Mouse (Mus musculus) hindbrain, embryonic 14.5 days (tissue): ENCODE measurements around the gene Cracr2a. TPM values are rescaled to one million over a fixed set of nuclear protein-coding genes. Genes with fewer than 3 reads are reported as not detected.

Experiments
- ATAC-seq: fragments of 200-750 bp; cut with Nextera tagmentation; 2 replicates; pipeline ENCODE4 v1.8.0; 2017; ENCODE audit warnings: moderate number of reproducible peaks, mild to moderate bottlenecking, moderate TSS enrichment, moderate library complexity; ENCODE audit not compliant: low FRiP score
- DNase-seq: peaks from one replicate; pipeline ENCODE4 v3.0.0-alpha.2; 2015; ENCODE audit warnings: low spot score
- H3K27ac ChIP-seq: fragments of 300-500 bp; sonication (generic); 2 replicates; pipeline ENCODE4 v1.5.1; 2014; ENCODE audit warnings: mild to moderate bottlenecking, moderate library complexity
- H3K27me3 ChIP-seq: fragments of 300-500 bp; sonication (generic); 2 replicates; pipeline ENCODE4 v1.6.1; 2014; ENCODE audit warnings: mild to moderate bottlenecking, low read length, mixed read lengths; ENCODE audit not compliant: control insufficient read depth, insufficient read depth
- H3K36me3 ChIP-seq: fragments of 300-500 bp; sonication (generic); replicated peaks from 2 replicates; pipeline ENCODE4 v1.6.1; 2014; ENCODE audit not compliant: control insufficient read depth, insufficient read depth
- H3K4me1 ChIP-seq: fragments of 300-500 bp; sonication (generic); replicated peaks from 2 replicates; pipeline ENCODE4 v1.6.1; 2014; ENCODE audit warnings: antibody characterized with exemption, low read length, mixed read lengths; ENCODE audit not compliant: control insufficient read depth, insufficient read depth
- H3K4me2 ChIP-seq: fragments of 300-500 bp; sonication (generic); replicated peaks from 2 replicates; pipeline ENCODE4 v1.6.1; 2014; ENCODE audit warnings: mild to moderate bottlenecking, moderate library complexity
- H3K4me3 ChIP-seq: fragments of 300-500 bp; sonication (generic); replicated peaks from 2 replicates; pipeline ENCODE4 v1.5.1; 2014; ENCODE audit warnings: mild to moderate bottlenecking, low read length
- H3K9ac ChIP-seq: fragments of 300-500 bp; sonication (generic); 2 replicates; pipeline ENCODE4 v1.6.1; 2014
- H3K9me3 ChIP-seq: fragments of 300-500 bp; sonication (generic); 2 replicates; pipeline ENCODE4 v1.6.1; 2016; ENCODE audit warnings: low read length; ENCODE audit not compliant: control insufficient read depth
- WGBS: fragments of 180-500 bp; shearing (Covaris S2); extraction: QIAGEN DNeasy Blood & Tissue Kit; methylation state at CpG from one replicate; pipeline ENCODE4 v1.1.7; 2014; 5-methylcytosine and 5-hydroxymethylcytosine counted together
- polyA plus RNA-seq: library from polyadenylated mRNA; unstranded; fragments of >200 nt; fragmentation: Nextera tagmentation; extraction: Ambion mirVana; gene quantifications from 2 replicates; pipeline ENCODE4 v1.2.1, GENCODE M21; 2014

Cracr2a gene
- polyA plus RNA-seq, 1 experiment from 2014 or later = 0.43 TPM

- Histone ChIP-seq H3K9me3 (no peaks in the 10 kb centered on the region), H3K4me2 (no peak overlapping the region), H3K27me3 (no peaks in the 10 kb centered on the region; the same call in 1 of the 2 replicates), H3K36me3 (no peaks in the 10 kb centered on the region), H3K4me1 (peaks cover 4% of the 10 kb centered on the region; the same call in 1 of the 2 replicates), H3K27ac (no peak overlapping the region), H3K4me3 (no peak overlapping the region), H3K9ac (no peak overlapping the region)
- no peak for DNase-seq
- 78% methylated on average over 4 of the region's 4 CpGs for WGBS
- ATAC-seq = no peak
Observed at GRCm38 (mm10) chr6:127552940-127553339, 8.2 kb upstream of the Cracr2a start.

- H3K9ac ChIP-seq = no peak overlapping the region
- no peak for DNase-seq
- no peak for ATAC-seq
- 78% methylated on average over 6 of the region's 6 CpGs for WGBS
- H3K27ac ChIP-seq = no peak overlapping the region
- no peaks in the 10 kb centered on the region for H3K9me3 ChIP-seq
- peaks cover under 1% of the 10 kb centered on the region; the same call in 1 of the 2 replicates for H3K4me1 ChIP-seq
- H3K4me2 ChIP-seq = no peak overlapping the region
- H3K4me3 ChIP-seq = no peak overlapping the region
- H3K27me3 ChIP-seq = 0 out of 2 replicates have a peak, but pooled peaks cover 3% of the 10 kb centered on the region
- H3K36me3 ChIP-seq = no peaks in the 10 kb centered on the region
Observed at GRCm38 (mm10) chr6:127555553-127555952, 5.6 kb upstream of the Cracr2a start.

- Histone ChIP-seq H3K27ac (no peak overlapping the region), H3K9me3 (no peaks in the 10 kb centered on the region), H3K4me1 (peaks cover 8% of the 10 kb centered on the region), H3K27me3 (0 out of 2 replicates have a peak, but pooled peaks cover 3% of the 10 kb centered on the region), H3K9ac (peak overlapping the region; percentile 57), H3K4me3 (peak overlapping the region; percentile 38), H3K36me3 (no peaks in the 10 kb centered on the region), H3K4me2 (peak overlapping the region; percentile 79)
- 9% methylated on average over 7 of the region's 7 CpGs for WGBS
- ATAC-seq (no peak), DNase-seq (no peak)
Observed at GRCm38 (mm10) chr6:127560872-127561230, 287 bp upstream of the Cracr2a start.

- WGBS = 79% methylated on average over 4 of the region's 4 CpGs
- H3K9me3 ChIP-seq = no peaks in the 10 kb centered on the region
- no peak overlapping the region for H3K9ac ChIP-seq
- H3K36me3 ChIP-seq = no peaks in the 10 kb centered on the region
- no peak overlapping the region for H3K27ac ChIP-seq
- DNase-seq (no peak), ATAC-seq (no peak)
- 0 out of 2 replicates have a peak, but pooled peaks cover 3% of the 10 kb centered on the region for H3K27me3 ChIP-seq
- no peak overlapping the region for H3K4me3 ChIP-seq
- no peak overlapping the region for H3K4me2 ChIP-seq
- peaks cover 8% of the 10 kb centered on the region for H3K4me1 ChIP-seq
Observed at GRCm38 (mm10) chr6:127563511-127563910, 2.4 kb downstream of the Cracr2a start.

GRCm38 (mm10) chr6:127565951-127566732 is 5.0 kb downstream of the Cracr2a start:
- Histone ChIP-seq H3K27ac (no peak overlapping the region), H3K4me1 (peaks cover 3% of the 10 kb centered on the region), H3K9me3 (no peaks in the 10 kb centered on the region), H3K4me3 (no peak overlapping the region), H3K9ac (no peak overlapping the region), H3K27me3 (no peaks in the 10 kb centered on the region), H3K4me2 (no peak overlapping the region), H3K36me3 (no peaks in the 10 kb centered on the region)
- ATAC-seq = no peak
- WGBS = 84% methylated on average over 7 of the region's 7 CpGs
- no peak for DNase-seq

GRCm38 (mm10) chr6:127571849-127572550 is 10.9 kb downstream of the Cracr2a start:
- H3K4me3 ChIP-seq = no peak overlapping the region
- H3K9ac ChIP-seq = no peak overlapping the region
- no peaks in the 10 kb centered on the region for H3K36me3 ChIP-seq
- H3K4me1 ChIP-seq = no peaks in the 10 kb centered on the region
- no peak overlapping the region for H3K4me2 ChIP-seq
- ATAC-seq (no peak), DNase-seq (no peak)
- no peaks in the 10 kb centered on the region for H3K27me3 ChIP-seq
- H3K27ac ChIP-seq = no peak overlapping the region
- 72% methylated on average over 8 of the region's 8 CpGs for WGBS
- H3K9me3 ChIP-seq = no peaks in the 10 kb centered on the region

- no peak overlapping the region for H3K4me3 ChIP-seq
- H3K4me2 ChIP-seq = no peak overlapping the region
- no peaks in the 10 kb centered on the region for H3K27me3 ChIP-seq
- no peaks in the 10 kb centered on the region for H3K9me3 ChIP-seq
- H3K27ac ChIP-seq = no peak overlapping the region
- DNase-seq = no peak
- H3K4me1 ChIP-seq = no peaks in the 10 kb centered on the region
- no peaks in the 10 kb centered on the region for H3K36me3 ChIP-seq
- H3K9ac ChIP-seq = no peak overlapping the region
- WGBS = 78% methylated on average over 11 of the region's 11 CpGs
- no peak for ATAC-seq
Observed at GRCm38 (mm10) chr6:127573779-127574463, 12.8 kb downstream of the Cracr2a start.

- Histone ChIP-seq H3K36me3 (no peaks in the 10 kb centered on the region), H3K27me3 (no peaks in the 10 kb centered on the region), H3K4me3 (no peak overlapping the region), H3K4me1 (no peaks in the 10 kb centered on the region), H3K9ac (no peak overlapping the region), H3K4me2 (no peak overlapping the region), H3K9me3 (no peaks in the 10 kb centered on the region), H3K27ac (no peak overlapping the region)
- ATAC-seq (no peak), DNase-seq (no peak)
- WGBS = 86% methylated on average over 2 of the region's 2 CpGs
Observed at GRCm38 (mm10) chr6:127575194-127575593, 14.1 kb downstream of the Cracr2a start.

- Histone ChIP-seq H3K27ac (no peak overlapping the region), H3K4me1 (peaks cover 8% of the 10 kb centered on the region; the same call in 1 of the 2 replicates), H3K4me2 (no peak overlapping the region), H3K4me3 (no peak overlapping the region), H3K27me3 (no peaks in the 10 kb centered on the region), H3K9ac (no peak overlapping the region), H3K36me3 (no peaks in the 10 kb centered on the region), H3K9me3 (no peaks in the 10 kb centered on the region)
- DNase-seq (no peak), ATAC-seq (no peak)
- WGBS = 77% methylated on average over 4 of the region's 4 CpGs
Observed at GRCm38 (mm10) chr6:127577688-127578087, 16.6 kb downstream of the Cracr2a start.
